Mouse (Mus musculus) midbrain, embryonic 14.5 days (tissue): ENCODE measurements at regions not wholly inside any gene's neighbourhood (a gene's known extent, or its start where the extent isn't known, plus 50 kb on each side); places are given as distances from the start of the nearest gene placed in this dataset.

Source experiments
- ATAC-seq: fragments of 200-750 bp; cut with Nextera tagmentation; 2 replicates; pipeline ENCODE4 v1.8.0; 2017; ENCODE audit warnings: moderate number of reproducible peaks, moderate library complexity; ENCODE audit not compliant: low FRiP score, low TSS enrichment
- DNase-seq: peaks from one replicate; pipeline ENCODE4 v3.0.0-alpha.2; 2015
- H3K27ac ChIP-seq: fragments of 300-500 bp; sonication (generic); replicated peaks from 2 replicates; pipeline ENCODE4 v1.5.1; 2014; ENCODE audit warnings: mild to moderate bottlenecking, low read depth, low read length, moderate library complexity
- H3K27me3 ChIP-seq: fragments of 300-500 bp; sonication (generic); 2 replicates; pipeline ENCODE4 v1.6.1; 2014; ENCODE audit warnings: low read length, control low read depth, mixed read lengths; ENCODE audit not compliant: control insufficient read depth, insufficient read depth
- H3K36me3 ChIP-seq: fragments of 300-500 bp; sonication (generic); 2 replicates; pipeline ENCODE4 v1.6.1; 2014; ENCODE audit warnings: low read length, control low read depth; ENCODE audit not compliant: control insufficient read depth, insufficient read depth
- H3K4me1 ChIP-seq: fragments of 300-500 bp; sonication (generic); 2 replicates; pipeline ENCODE4 v1.6.1; 2014; ENCODE audit warnings: mild to moderate bottlenecking, antibody characterized with exemption, low read length, control low read depth; ENCODE audit not compliant: control insufficient read depth, insufficient read depth
- H3K4me2 ChIP-seq: fragments of 300-500 bp; sonication (generic); 2 replicates; pipeline ENCODE4 v1.6.1; 2014; ENCODE audit warnings: mild to moderate bottlenecking, low read length, moderate library complexity
- H3K4me3 ChIP-seq: fragments of 300-500 bp; sonication (generic); replicated peaks from 2 replicates; pipeline ENCODE4 v1.5.1; 2014; ENCODE audit warnings: low read depth, low read length
- H3K9ac ChIP-seq: fragments of 300-500 bp; sonication (generic); replicated peaks from 2 replicates; pipeline ENCODE4 v1.6.1; 2014; ENCODE audit warnings: mild to moderate bottlenecking, low read length, moderate library complexity
- H3K9me3 ChIP-seq: fragments of 300-500 bp; sonication (generic); 2 replicates; pipeline ENCODE4 v1.6.1; 2016; ENCODE audit warnings: low read length, control low read depth, mixed read lengths; ENCODE audit not compliant: control insufficient read depth
- WGBS: fragments of 180-500 bp; shearing (Covaris S2); extraction: QIAGEN DNeasy Blood & Tissue Kit; methylation state at CpG from one replicate; pipeline ENCODE4 v1.1.7; 2014; 5-methylcytosine and 5-hydroxymethylcytosine counted together

GRCm38 (mm10) chr2:142560896-142561500 is 340.3 kb downstream of the Kif16b start:
- Histone ChIP-seq H3K4me1 (0 out of 2 replicates have a peak, but pooled peaks cover 3% of the 10 kb centered on the region), H3K27ac (no peak overlapping the region), H3K4me3 (no peak overlapping the region), H3K9me3 (no peaks in the 10 kb centered on the region), H3K27me3 (no peaks in the 10 kb centered on the region), H3K4me2 (no peak overlapping the region), H3K9ac (no peak overlapping the region), H3K36me3 (no peaks in the 10 kb centered on the region)
- WGBS: 18% methylated on average over 4 of the region's 4 CpGs
- ATAC-seq (peak; percentile 86), DNase-seq (peak; percentile 68)

GRCm38 (mm10) chr2:142560400-142560799 is 340.9 kb downstream of the Kif16b start:
- H3K4me2 ChIP-seq: no peak overlapping the region

GRCm38 (mm10) chr2:142559946-142560345 is 341.4 kb downstream of the Kif16b start:
- H3K9ac ChIP-seq: no peak overlapping the region
- H3K27ac ChIP-seq: no peak overlapping the region
- DNase-seq (no peak), ATAC-seq (no peak)
- no peak overlapping the region for H3K4me2 ChIP-seq
- H3K36me3 ChIP-seq: no peaks in the 10 kb centered on the region
- H3K9me3 ChIP-seq: no peaks in the 10 kb centered on the region
- no peak overlapping the region for H3K4me3 ChIP-seq
- 0 out of 2 replicates have a peak, but pooled peaks cover 3% of the 10 kb centered on the region for H3K4me1 ChIP-seq
- no peaks in the 10 kb centered on the region for H3K27me3 ChIP-seq

More at GRCm38 (mm10) chr2:142560400-142560799, 340.9 kb downstream of the Kif16b start:
- H3K27me3 ChIP-seq: no peaks in the 10 kb centered on the region
- no peak for DNase-seq
- H3K27ac ChIP-seq: 0 out of 2 replicates have a peak overlapping the region, but pooled peaks have one; percentile 32
- 0 out of 2 replicates have a peak, but pooled peaks cover 3% of the 10 kb centered on the region for H3K4me1 ChIP-seq
- no peaks in the 10 kb centered on the region for H3K9me3 ChIP-seq
- H3K36me3 ChIP-seq: no peaks in the 10 kb centered on the region
- 0 out of 2 replicates have a peak, but pooled peaks have one; percentile 39 for ATAC-seq
- 37% methylated on average over 3 of the region's 3 CpGs for WGBS
- no peak overlapping the region for H3K4me3 ChIP-seq
- H3K9ac ChIP-seq: no peak overlapping the region

GRCm38 (mm10) chr2:142554851-142555250 is 346.5 kb downstream of the Kif16b start:
- 0 out of 2 replicates have a peak, but pooled peaks cover 7% of the 10 kb centered on the region for H3K4me1 ChIP-seq
- no peak for ATAC-seq
- no peak for DNase-seq
- no peak overlapping the region for H3K9ac ChIP-seq
- no peaks in the 10 kb centered on the region for H3K27me3 ChIP-seq
- H3K4me3 ChIP-seq: no peak overlapping the region
- H3K27ac ChIP-seq: no peak overlapping the region
- H3K4me2 ChIP-seq: no peak overlapping the region
- WGBS: 90% methylated on average over 2 of the region's 2 CpGs
- no peaks in the 10 kb centered on the region for H3K36me3 ChIP-seq
- H3K9me3 ChIP-seq: no peaks in the 10 kb centered on the region

- H3K4me1 ChIP-seq: 0 out of 2 replicates have a peak, but pooled peaks cover 7% of the 10 kb centered on the region
- H3K9me3 ChIP-seq: no peaks in the 10 kb centered on the region
- no peak overlapping the region for H3K4me3 ChIP-seq
- H3K27ac ChIP-seq: 0 out of 2 replicates have a peak overlapping the region, but pooled peaks have one; percentile 8
- peak; percentile 60 for DNase-seq
- H3K9ac ChIP-seq: no peak overlapping the region
- ATAC-seq: no peak; the same call in 1 of the 2 replicates
- H3K27me3 ChIP-seq: no peaks in the 10 kb centered on the region
- H3K4me2 ChIP-seq: no peak overlapping the region
- H3K36me3 ChIP-seq: no peaks in the 10 kb centered on the region
- 24% methylated on average over 3 of the region's 3 CpGs for WGBS
Measured at GRCm38 (mm10) chr2:142551690-142552089, 349.6 kb downstream of the Kif16b start.

GRCm38 (mm10) chr2:142548766-142549165 is 352.6 kb downstream of the Kif16b start:
- WGBS: 96% methylated on average over 4 of the region's 4 CpGs
- H3K9me3 ChIP-seq: no peaks in the 10 kb centered on the region
- H3K27me3 ChIP-seq: no peaks in the 10 kb centered on the region
- H3K4me2 ChIP-seq: no peak overlapping the region
- no peak overlapping the region for H3K4me3 ChIP-seq
- H3K36me3 ChIP-seq: no peaks in the 10 kb centered on the region
- H3K4me1 ChIP-seq: 0 out of 2 replicates have a peak, but pooled peaks cover 7% of the 10 kb centered on the region
- ATAC-seq: no peak
- H3K27ac ChIP-seq: no peak overlapping the region
- no peak for DNase-seq
- no peak overlapping the region for H3K9ac ChIP-seq

GRCm38 (mm10) chr2:142544937-142545336 is 356.4 kb downstream of the Kif16b start:
- H3K27me3 ChIP-seq: no peaks in the 10 kb centered on the region
- H3K4me3 ChIP-seq: no peak overlapping the region
- H3K9me3 ChIP-seq: no peaks in the 10 kb centered on the region
- peak; percentile 27; the same call in 1 of the 2 replicates for ATAC-seq
- 39% methylated on average over 6 of the region's 6 CpGs for WGBS
- no peak overlapping the region for H3K4me2 ChIP-seq
- no peak overlapping the region for H3K9ac ChIP-seq
- H3K27ac ChIP-seq: no peak overlapping the region
- no peaks in the 10 kb centered on the region for H3K4me1 ChIP-seq
- peak; percentile 48 for DNase-seq
- no peaks in the 10 kb centered on the region for H3K36me3 ChIP-seq

GRCm38 (mm10) chr2:142539980-142540379 is 361.4 kb downstream of the Kif16b start:
- Histone ChIP-seq H3K4me3 (no peak overlapping the region), H3K4me2 (no peak overlapping the region), H3K9me3 (no peaks in the 10 kb centered on the region), H3K27ac (no peak overlapping the region), H3K36me3 (no peaks in the 10 kb centered on the region), H3K9ac (no peak overlapping the region), H3K4me1 (no peaks in the 10 kb centered on the region), H3K27me3 (no peaks in the 10 kb centered on the region)
- no peak for ATAC-seq
- WGBS: 79% methylated on average over 1 of the region's 1 CpGs
- no peak for DNase-seq

GRCm38 (mm10) chr2:142533555-142533954 is 367.8 kb downstream of the Kif16b start:
- peak overlapping the region; percentile 34; the same call in 1 of the 2 replicates for H3K27ac ChIP-seq
- ATAC-seq: peak; percentile 48; the same call in 1 of the 2 replicates
- H3K27me3 ChIP-seq: no peaks in the 10 kb centered on the region

More at GRCm38 (mm10) chr2:142533555-142533954, 367.8 kb downstream of the Kif16b start:
- H3K9me3 ChIP-seq: no peaks in the 10 kb centered on the region
- H3K4me3 ChIP-seq: no peak overlapping the region
- WGBS: 77% methylated on average over 8 of the region's 8 CpGs
- DNase-seq: no peak
- H3K9ac ChIP-seq: no peak overlapping the region
- H3K4me2 ChIP-seq: no peak overlapping the region
- H3K36me3 ChIP-seq: no peaks in the 10 kb centered on the region
- H3K4me1 ChIP-seq: no peaks in the 10 kb centered on the region
